Mouse (Mus musculus) midbrain, embryonic 13.5 days (tissue): ENCODE measurements around the gene Spty2d1. TPM values are rescaled to one million over a fixed set of nuclear protein-coding genes. Genes with fewer than 3 reads are reported as not detected.
"Not testable (repeated sequence)": the region's sequence is repeated elsewhere in the genome, so short reads cannot be mapped to it uniquely, and the experiment has no call there.

Source experiments
- ATAC-seq: fragments of 200-750 bp; cut with Nextera tagmentation; 2 replicates; pipeline ENCODE4 v1.8.0; 2017; ENCODE audit warnings: mild to moderate bottlenecking, moderate TSS enrichment, moderate library complexity
- H3K27ac ChIP-seq: fragments of 300-500 bp; sonication (generic); 2 replicates; pipeline ENCODE4 v1.5.1; 2015; ENCODE audit warnings: inconsistent platforms, mild to moderate bottlenecking, moderate library complexity
- H3K27me3 ChIP-seq: fragments of 300-500 bp; sonication (generic); 2 replicates; pipeline ENCODE4 v1.6.1; 2015; ENCODE audit warnings: mild to moderate bottlenecking, inconsistent platforms
- H3K36me3 ChIP-seq: fragments of 300-500 bp; sonication (generic); 2 replicates; pipeline ENCODE4 v1.6.1; 2015; ENCODE audit warnings: mild to moderate bottlenecking, inconsistent platforms
- H3K4me1 ChIP-seq: fragments of 300-500 bp; sonication (generic); replicated peaks from 2 replicates; pipeline ENCODE4 v1.6.1; 2015; ENCODE audit warnings: inconsistent platforms
- H3K4me2 ChIP-seq: fragments of 300-500 bp; sonication (generic); replicated peaks from 2 replicates; pipeline ENCODE4 v1.6.1; 2015; ENCODE audit warnings: moderate library complexity, mild to moderate bottlenecking, inconsistent platforms
- H3K4me3 ChIP-seq: fragments of 300-500 bp; sonication (generic); replicated peaks from 2 replicates; pipeline ENCODE4 v1.5.1; 2015; ENCODE audit warnings: mild to moderate bottlenecking, inconsistent platforms
- H3K9ac ChIP-seq: fragments of 300-500 bp; sonication (generic); replicated peaks from 2 replicates; pipeline ENCODE4 v1.6.1; 2015; ENCODE audit warnings: mild to moderate bottlenecking, inconsistent platforms
- H3K9me3 ChIP-seq: fragments of 300-500 bp; sonication (generic); 2 replicates; pipeline ENCODE4 v1.6.1; 2016; ENCODE audit warnings: mild to moderate bottlenecking, inconsistent platforms
- WGBS: fragments of 180-500 bp; shearing (Covaris S2); methylation state at CpG from one replicate; pipeline ENCODE4 v1.1.7; 2015; 5-methylcytosine and 5-hydroxymethylcytosine counted together
- polyA plus RNA-seq: library from polyadenylated mRNA; unstranded; fragments of >200 nt; fragmentation: Nextera tagmentation; extraction: Ambion mirVana; gene quantifications from 2 replicates; pipeline ENCODE4 v1.2.1, GENCODE M21; 2015

The Spty2d1 gene
- polyA plus RNA-seq, 1 experiment from 2014 or later, result 9.6 TPM

- Histone ChIP-seq H3K27ac (no peak overlapping the region), H3K4me2 (no peak overlapping the region), H3K36me3 (no peaks in the 10 kb centered on the region), H3K4me1 (no peaks in the 10 kb centered on the region), H3K9me3 (no peaks in the 10 kb centered on the region), H3K27me3 (no peaks in the 10 kb centered on the region), H3K9ac (no peak overlapping the region), H3K4me3 (no peak overlapping the region)
- ATAC-seq, result no peak
- 84% methylated on average over 3 of the region's 3 CpGs for WGBS
Measured at GRCm38 (mm10) chr7:47041706-47042105, 33.5 kb upstream of the Spty2d1 start.

- no peak overlapping the region for H3K27ac ChIP-seq
- H3K9me3 ChIP-seq, result no peaks in the 10 kb centered on the region
- H3K4me2 ChIP-seq, result no peak overlapping the region
- no peak for ATAC-seq
- no peaks in the 10 kb centered on the region for H3K27me3 ChIP-seq
- H3K36me3 ChIP-seq, result no peaks in the 10 kb centered on the region
- 82% methylated on average over 8 of the region's 8 CpGs for WGBS
- no peak overlapping the region for H3K4me3 ChIP-seq
- H3K9ac ChIP-seq, result no peak overlapping the region
- no peaks in the 10 kb centered on the region for H3K4me1 ChIP-seq
Measured at GRCm38 (mm10) chr7:47035426-47035825, 27.2 kb upstream of the Spty2d1 start.

GRCm38 (mm10) chr7:47034785-47035384 is 26.7 kb upstream of the Spty2d1 start:
- ATAC-seq, result no peak
- H3K9ac ChIP-seq, result no peak overlapping the region
- H3K27me3 ChIP-seq, result no peaks in the 10 kb centered on the region
- no peak overlapping the region for H3K4me3 ChIP-seq
- no peak overlapping the region for H3K27ac ChIP-seq
- no peaks in the 10 kb centered on the region for H3K9me3 ChIP-seq
- 89% methylated on average over 4 of the region's 4 CpGs for WGBS
- no peak overlapping the region for H3K4me2 ChIP-seq
- no peaks in the 10 kb centered on the region for H3K4me1 ChIP-seq
- no peaks in the 10 kb centered on the region for H3K36me3 ChIP-seq

- H3K4me1 ChIP-seq, result no peaks in the 10 kb centered on the region
- no peak for ATAC-seq
Measured at GRCm38 (mm10) chr7:47031371-47031770, 23.2 kb upstream of the Spty2d1 start.

GRCm38 (mm10) chr7:47030517-47031193 is 22.4 kb upstream of the Spty2d1 start:
- WGBS, result 85% methylated on average over 9 of the region's 9 CpGs
- ATAC-seq, result no peak

More at GRCm38 (mm10) chr7:47031371-47031770, 23.2 kb upstream of the Spty2d1 start:
- Histone ChIP-seq H3K9ac (no peak overlapping the region), H3K27ac (no peak overlapping the region), H3K27me3 (no peaks in the 10 kb centered on the region), H3K36me3 (no peaks in the 10 kb centered on the region), H3K4me3 (no peak overlapping the region), H3K9me3 (no peaks in the 10 kb centered on the region), H3K4me2 (no peak overlapping the region)
- whole genome bisulfite sequencing, result 89% methylated on average over 4 of the region's 4 CpGs

GRCm38 (mm10) chr7:47027520-47027919 is 19.3 kb upstream of the Spty2d1 start:
- Histone ChIP-seq H3K4me1 (no peaks in the 10 kb centered on the region), H3K27ac (no peak overlapping the region), H3K9ac (no peak overlapping the region), H3K36me3 (no peaks in the 10 kb centered on the region), H3K4me3 (no peak overlapping the region), H3K27me3 (no peaks in the 10 kb centered on the region), H3K9me3 (no peaks in the 10 kb centered on the region), H3K4me2 (no peak overlapping the region)
- ATAC-seq, result no peak
- WGBS, result 91% methylated on average over 1 of the region's 1 CpGs

More at GRCm38 (mm10) chr7:47030517-47031193, 22.4 kb upstream of the Spty2d1 start:
- Histone ChIP-seq H3K27ac (no peak overlapping the region), H3K36me3 (no peaks in the 10 kb centered on the region), H3K4me3 (no peak overlapping the region), H3K27me3 (no peaks in the 10 kb centered on the region), H3K4me2 (no peak overlapping the region), H3K9ac (no peak overlapping the region), H3K9me3 (no peaks in the 10 kb centered on the region), H3K4me1 (no peaks in the 10 kb centered on the region)

GRCm38 (mm10) chr7:47026899-47027298 is 18.7 kb upstream of the Spty2d1 start:
- 89% methylated on average over 3 of the region's 3 CpGs for WGBS
- not testable (repeated sequence) for H3K9me3 ChIP-seq, ATAC-seq, H3K9ac ChIP-seq, H3K27ac ChIP-seq, H3K36me3 ChIP-seq, H3K4me1 ChIP-seq, H3K27me3 ChIP-seq, H3K4me3 ChIP-seq, H3K4me2 ChIP-seq

GRCm38 (mm10) chr7:47025429-47025828 is 17.2 kb upstream of the Spty2d1 start:
- no peak overlapping the region for H3K4me3 ChIP-seq
- H3K36me3 ChIP-seq, result no peaks in the 10 kb centered on the region
- H3K4me2 ChIP-seq, result no peak overlapping the region
- no peak overlapping the region for H3K27ac ChIP-seq
- no peaks in the 10 kb centered on the region for H3K27me3 ChIP-seq
- no peak overlapping the region for H3K9ac ChIP-seq
- ATAC-seq, result no peak
- WGBS, result 69% methylated on average over 9 of the region's 9 CpGs
- H3K4me1 ChIP-seq, result no peaks in the 10 kb centered on the region
- H3K9me3 ChIP-seq, result no peaks in the 10 kb centered on the region

- no peak overlapping the region for H3K4me3 ChIP-seq
- no peaks in the 10 kb centered on the region for H3K36me3 ChIP-seq
- H3K27me3 ChIP-seq, result no peaks in the 10 kb centered on the region
- ATAC-seq, result peak; percentile 40; the same call in 1 of the 2 replicates
- H3K4me2 ChIP-seq, result no peak overlapping the region
- no peak overlapping the region for H3K9ac ChIP-seq
- no peaks in the 10 kb centered on the region for H3K4me1 ChIP-seq
- H3K9me3 ChIP-seq, result no peaks in the 10 kb centered on the region
- 89% methylated on average over 7 of the region's 7 CpGs for WGBS
- H3K27ac ChIP-seq, result no peak overlapping the region
Measured at GRCm38 (mm10) chr7:47024454-47024853, 16.2 kb upstream of the Spty2d1 start.

- H3K27ac ChIP-seq, result no peak overlapping the region
- 13% methylated on average over 6 of the region's 6 CpGs for WGBS
- no peak overlapping the region for H3K4me3 ChIP-seq
- H3K4me2 ChIP-seq, result no peak overlapping the region
- no peaks in the 10 kb centered on the region for H3K36me3 ChIP-seq
- H3K27me3 ChIP-seq, result no peaks in the 10 kb centered on the region
- no peak for ATAC-seq
- no peaks in the 10 kb centered on the region for H3K4me1 ChIP-seq
- H3K9ac ChIP-seq, result no peak overlapping the region
- no peaks in the 10 kb centered on the region for H3K9me3 ChIP-seq
Measured at GRCm38 (mm10) chr7:47023530-47023929, 15.3 kb upstream of the Spty2d1 start.

GRCm38 (mm10) chr7:47022482-47022881 is 14.3 kb upstream of the Spty2d1 start:
- no peak overlapping the region for H3K27ac ChIP-seq
- H3K36me3 ChIP-seq, result no peaks in the 10 kb centered on the region
- ATAC-seq, result no peak
- 72% methylated on average over 7 of the region's 8 CpGs for WGBS
- no peaks in the 10 kb centered on the region for H3K27me3 ChIP-seq
- no peaks in the 10 kb centered on the region for H3K9me3 ChIP-seq
- H3K4me3 ChIP-seq, result no peak overlapping the region
- no peak overlapping the region for H3K9ac ChIP-seq
- H3K4me2 ChIP-seq, result no peak overlapping the region
- no peaks in the 10 kb centered on the region for H3K4me1 ChIP-seq

- WGBS, result 19% methylated on average over 8 of the region's 8 CpGs
- Histone ChIP-seq H3K4me3 (no peak overlapping the region), H3K27me3 (no peaks in the 10 kb centered on the region), H3K27ac (no peak overlapping the region), H3K9ac (no peak overlapping the region; the same call in 1 of the 2 replicates), H3K4me1 (no peaks in the 10 kb centered on the region), H3K36me3 (no peaks in the 10 kb centered on the region), H3K9me3 (no peaks in the 10 kb centered on the region), H3K4me2 (no peak overlapping the region)
- no peak for ATAC-seq
Measured at GRCm38 (mm10) chr7:47020956-47021355, 12.7 kb upstream of the Spty2d1 start.
